Mouse (Mus musculus): Measurements from ENCODE around the gene Cd46. TPM values are rescaled to one million over a fixed set of nuclear protein-coding genes. Genes with fewer than 3 reads are reported as not detected.

Gene Cd46
- polyA plus RNA-seq, 1 experiment, result 0.06 TPM

DNA sequence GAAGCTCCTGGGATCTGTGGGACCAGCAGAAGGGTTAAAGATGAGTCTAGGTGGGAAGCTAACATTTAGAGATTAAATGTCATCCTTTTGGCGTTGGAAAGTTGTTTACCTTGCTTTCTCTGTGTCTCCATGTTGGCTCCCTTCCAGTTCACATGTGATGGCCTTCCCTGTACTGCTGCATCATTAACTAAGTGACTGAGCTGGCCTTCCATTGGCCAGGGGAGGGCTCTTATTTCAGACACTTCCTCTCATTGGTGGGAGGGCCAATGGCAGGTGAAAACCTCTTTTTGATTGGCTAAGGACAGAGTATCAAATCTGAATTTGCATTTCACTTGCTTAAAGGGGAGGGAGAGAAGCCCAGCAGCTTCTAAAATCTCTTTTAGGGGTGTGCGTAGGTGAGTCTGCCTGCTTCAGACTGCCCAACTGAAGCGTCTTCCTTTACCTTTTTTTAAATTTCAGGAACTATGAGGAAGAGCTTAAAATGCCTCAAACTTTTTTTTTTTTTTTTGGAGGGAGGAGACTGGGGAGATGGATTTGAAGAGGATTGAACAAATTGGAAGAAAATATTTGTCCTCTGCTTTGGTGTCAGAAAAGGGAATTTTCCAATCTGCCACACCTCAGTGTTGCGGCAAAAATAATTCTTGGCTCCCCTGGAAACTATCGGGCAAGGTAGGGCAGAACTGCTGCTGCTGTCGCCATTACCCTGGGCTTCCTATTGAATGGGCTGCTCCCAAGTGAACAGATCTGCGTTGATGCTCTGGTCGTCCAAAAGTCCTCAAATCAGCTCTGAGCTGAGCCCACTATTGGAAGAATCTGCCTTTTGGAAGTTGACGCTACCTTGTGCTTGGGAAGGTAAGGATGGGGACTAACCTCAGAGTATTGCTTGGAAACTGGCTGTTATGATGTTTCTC is 73.7 kb downstream of the Cd46 start:
- Histone ChIP-seq H3K27me3 (ENCODE audit: control insufficient read depth, insufficient read depth, insufficient read length) (no peaks in the 10 kb centered on the region), H3ac (ENCODE audit: control insufficient read depth, insufficient read length, low read depth) (no peak overlapping the region), H3K4me3 (ENCODE audit: insufficient read depth, poor library complexity, severe bottlenecking) (no peak overlapping the region), H3K79me2 (ENCODE audit: control insufficient read depth, insufficient read depth) (no peaks in the 10 kb centered on the region), H3K36me3 (ENCODE audit: control insufficient read depth, insufficient read depth) (peaks cover 2% of the 10 kb centered on the region), H3K79me3 (ENCODE audit: low read depth) (no peaks in the 10 kb centered on the region)
- TF ChIP-seq MAX (IDR thresholded peaks at IDR 0.05) (no peak), MYOG (IDR thresholded peaks at IDR 0.05; ENCODE audit: control insufficient read depth, extremely low read depth, insufficient read length) (no peak), MYOD1 (IDR thresholded peaks at IDR 0.05; ENCODE audit: control insufficient read depth, insufficient read length, low read depth) (no peak), USF1 (IDR thresholded peaks at IDR 0.05; ENCODE audit: low read depth) (no peak), FOSL1 (IDR thresholded peaks at IDR 0.05; ENCODE audit: insufficient read depth, low read length, poor library complexity, severe bottlenecking) (no peak), CEBPB (IDR thresholded peaks at IDR 0.05; ENCODE audit: low read depth) (no peak), CTCF (IDR thresholded peaks at IDR 0.05; ENCODE audit: control insufficient read depth, insufficient read depth, insufficient read length) (no peak)

DNA sequence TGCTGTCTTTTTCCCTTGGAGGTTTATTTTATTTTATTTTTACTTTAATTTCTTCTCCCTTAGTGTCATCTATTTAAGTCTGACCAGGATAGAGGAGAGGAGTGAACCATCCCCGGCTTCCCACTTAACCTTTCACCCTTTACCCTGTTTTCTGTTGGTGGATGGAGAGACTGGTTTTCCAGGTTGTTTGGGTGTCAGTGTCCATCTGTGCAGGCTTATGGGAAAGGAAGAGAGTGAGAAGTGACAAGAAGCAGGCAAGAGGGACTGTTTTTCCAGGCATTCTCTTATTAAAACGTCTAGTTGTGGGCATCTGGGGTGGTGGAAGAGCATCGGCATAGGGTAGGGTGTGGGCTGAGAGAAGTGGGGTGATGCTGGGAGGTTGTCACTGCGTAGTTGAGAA is 74.4 kb downstream of the Cd46 start:
- no peak overlapping the region for H3K4me3 ChIP-seq (ENCODE audit: insufficient read depth, poor library complexity, severe bottlenecking)
- no peak overlapping the region for H3ac ChIP-seq (ENCODE audit: control insufficient read depth, insufficient read length, low read depth)

DNA sequence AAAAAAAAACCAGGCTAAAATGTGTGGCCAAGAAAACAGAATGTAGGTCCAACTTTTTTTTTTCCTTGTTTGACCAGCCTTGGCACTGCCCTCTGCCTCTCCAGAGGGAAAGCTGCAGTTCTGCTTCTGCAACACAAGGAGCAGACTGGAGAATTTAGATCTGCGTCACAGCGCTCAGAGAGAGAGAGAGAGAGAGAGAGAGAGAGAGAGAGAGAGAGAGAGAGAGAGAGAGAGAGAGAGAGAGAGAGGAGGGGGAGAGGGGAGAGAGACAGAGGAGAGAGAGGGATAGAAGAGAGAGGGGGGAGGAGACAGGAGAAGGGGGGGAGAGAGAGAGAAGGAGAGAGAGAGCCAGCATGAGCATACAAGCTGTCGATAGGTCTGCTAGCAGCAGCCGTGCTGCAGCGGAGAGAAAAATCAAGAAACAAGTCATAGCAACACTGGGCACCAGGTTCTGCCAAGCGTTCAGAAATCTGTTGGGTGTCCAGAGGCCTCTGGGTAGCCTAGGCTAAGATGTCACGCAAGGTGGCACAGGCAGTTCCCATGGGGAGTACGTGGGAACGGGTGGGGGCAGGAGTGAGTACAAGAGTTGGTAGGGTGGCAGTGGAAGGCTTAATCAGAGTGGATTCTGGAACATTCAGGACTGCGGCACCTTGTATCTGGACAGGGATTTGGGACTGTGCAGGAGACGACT is 75.1 kb downstream of the Cd46 start:
- Histone ChIP-seq H3K79me3 (ENCODE audit: low read depth) (no peaks in the 10 kb centered on the region), H3ac (ENCODE audit: control insufficient read depth, insufficient read length, low read depth) (no peak overlapping the region), H3K36me3 (ENCODE audit: control insufficient read depth, insufficient read depth) (no peaks in the 10 kb centered on the region), H3K4me3 (ENCODE audit: insufficient read depth, poor library complexity, severe bottlenecking) (no peak overlapping the region), H3K27me3 (ENCODE audit: control insufficient read depth, insufficient read depth, insufficient read length) (no peaks in the 10 kb centered on the region), H3K79me2 (ENCODE audit: control insufficient read depth, insufficient read depth) (no peaks in the 10 kb centered on the region)
- no peak for TF ChIP-seq MAX (IDR thresholded peaks at IDR 0.05)
- no peak for TF ChIP-seq FOSL1 (IDR thresholded peaks at IDR 0.05; ENCODE audit: insufficient read depth, low read length, poor library complexity, severe bottlenecking)
- TF ChIP-seq USF1 (IDR thresholded peaks at IDR 0.05; ENCODE audit: low read depth), result no peak
- TF ChIP-seq MYOD1 (IDR thresholded peaks at IDR 0.05; ENCODE audit: control insufficient read depth, insufficient read length, low read depth), result no peak
- no peak for TF ChIP-seq MYOG (IDR thresholded peaks at IDR 0.05; ENCODE audit: control insufficient read depth, extremely low read depth, insufficient read length)
- TF ChIP-seq CTCF (IDR thresholded peaks at IDR 0.05; ENCODE audit: control insufficient read depth, insufficient read depth, insufficient read length), result no peak
- TF ChIP-seq CEBPB (IDR thresholded peaks at IDR 0.05; ENCODE audit: low read depth), result no peak

More for the DNA sequence above, 74.4 kb downstream of the Cd46 start:
- no peaks in the 10 kb centered on the region for H3K79me3 ChIP-seq (ENCODE audit: low read depth)
- no peak for TF ChIP-seq CTCF (IDR thresholded peaks at IDR 0.05; ENCODE audit: control insufficient read depth, insufficient read depth, insufficient read length)
- TF ChIP-seq MAX (IDR thresholded peaks at IDR 0.05), result no peak
- no peak for TF ChIP-seq MYOD1 (IDR thresholded peaks at IDR 0.05; ENCODE audit: control insufficient read depth, insufficient read length, low read depth)
- TF ChIP-seq MYOG (IDR thresholded peaks at IDR 0.05; ENCODE audit: control insufficient read depth, extremely low read depth, insufficient read length), result no peak
- no peak for TF ChIP-seq USF1 (IDR thresholded peaks at IDR 0.05; ENCODE audit: low read depth)
- no peak for TF ChIP-seq FOSL1 (IDR thresholded peaks at IDR 0.05; ENCODE audit: insufficient read depth, low read length, poor library complexity, severe bottlenecking)
- no peak for TF ChIP-seq CEBPB (IDR thresholded peaks at IDR 0.05; ENCODE audit: low read depth)
- H3K27me3 ChIP-seq (ENCODE audit: control insufficient read depth, insufficient read depth, insufficient read length), result no peaks in the 10 kb centered on the region
- no peaks in the 10 kb centered on the region for H3K79me2 ChIP-seq (ENCODE audit: control insufficient read depth, insufficient read depth)
- no peaks in the 10 kb centered on the region for H3K36me3 ChIP-seq (ENCODE audit: control insufficient read depth, insufficient read depth)

DNA sequence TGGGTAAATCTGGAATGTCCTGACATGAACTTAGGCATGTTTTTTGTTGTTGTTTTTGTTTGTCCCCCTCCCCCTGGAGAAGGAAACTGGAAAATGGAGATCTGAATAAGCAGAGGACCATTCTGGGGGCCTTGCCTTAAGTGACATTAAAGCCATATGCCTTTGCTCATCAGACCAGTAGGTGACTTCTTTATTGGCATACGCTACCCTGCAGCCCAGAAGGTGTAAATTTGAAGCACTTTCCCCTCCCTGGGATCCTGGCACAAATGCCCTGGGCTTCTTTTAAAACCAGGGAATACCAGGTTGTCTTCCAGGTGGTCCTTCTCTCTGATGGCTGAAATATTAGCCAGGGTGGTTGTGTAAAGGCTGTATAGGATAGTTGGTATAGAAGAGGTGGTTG is 76.8 kb downstream of the Cd46 start:
- Histone ChIP-seq H3K79me2 (ENCODE audit: control insufficient read depth, insufficient read depth) (no peaks in the 10 kb centered on the region), H3K79me3 (ENCODE audit: low read depth) (no peaks in the 10 kb centered on the region)
- TF ChIP-seq MYOG (IDR thresholded peaks at IDR 0.05; ENCODE audit: control insufficient read depth, extremely low read depth, insufficient read length) (no peak), CTCF (IDR thresholded peaks at IDR 0.05; ENCODE audit: control insufficient read depth, insufficient read depth, insufficient read length) (no peak), USF1 (IDR thresholded peaks at IDR 0.05; ENCODE audit: low read depth) (no peak), FOSL1 (IDR thresholded peaks at IDR 0.05; ENCODE audit: insufficient read depth, low read length, poor library complexity, severe bottlenecking) (no peak), MAX (IDR thresholded peaks at IDR 0.05) (no peak), MYOD1 (IDR thresholded peaks at IDR 0.05; ENCODE audit: control insufficient read depth, insufficient read length, low read depth) (no peak), CEBPB (IDR thresholded peaks at IDR 0.05; ENCODE audit: low read depth) (no peak)

DNA sequence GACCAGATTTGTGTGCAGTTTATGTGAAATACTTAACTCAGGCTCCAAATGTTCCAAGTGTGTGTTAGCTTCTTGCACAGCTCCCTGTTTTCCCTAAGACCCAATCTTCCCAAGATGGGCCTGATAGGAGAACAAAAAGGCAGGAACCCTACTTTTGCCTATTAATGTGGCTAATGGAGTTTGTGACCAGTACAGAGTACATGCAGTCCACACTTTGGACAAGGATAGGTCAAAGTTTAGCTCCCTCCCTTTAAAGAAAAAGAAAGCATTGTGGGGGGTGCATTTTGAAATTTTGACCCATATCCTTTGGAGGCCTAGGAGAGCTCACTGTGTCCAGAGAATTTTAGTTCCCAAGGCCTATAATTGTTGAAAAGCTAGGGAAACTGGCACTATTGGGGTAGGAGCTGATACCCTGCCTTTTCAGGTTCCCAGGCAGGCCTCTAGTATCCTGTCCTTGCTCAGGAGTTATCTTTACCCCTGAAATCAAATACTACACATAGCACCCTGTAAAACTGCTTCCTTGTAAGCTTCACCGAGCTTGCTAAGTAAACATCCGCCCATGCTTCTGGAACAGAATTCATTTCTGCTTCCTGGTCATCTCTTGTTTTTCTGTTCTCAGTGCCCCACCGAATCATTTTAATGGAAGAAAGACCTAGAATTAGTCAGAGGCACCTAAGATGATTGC is 77.7 kb downstream of the Cd46 start:
- Histone ChIP-seq H3K79me3 (ENCODE audit: low read depth) (no peaks in the 10 kb centered on the region), H3K4me3 (ENCODE audit: insufficient read depth, poor library complexity, severe bottlenecking) (no peak overlapping the region), H3K36me3 (ENCODE audit: control insufficient read depth, insufficient read depth) (no peaks in the 10 kb centered on the region), H3K27me3 (ENCODE audit: control insufficient read depth, insufficient read depth, insufficient read length) (no peaks in the 10 kb centered on the region), H3K79me2 (ENCODE audit: control insufficient read depth, insufficient read depth) (no peaks in the 10 kb centered on the region), H3ac (ENCODE audit: control insufficient read depth, insufficient read length, low read depth) (no peak overlapping the region)
- no peak for TF ChIP-seq FOSL1 (IDR thresholded peaks at IDR 0.05; ENCODE audit: insufficient read depth, low read length, poor library complexity, severe bottlenecking)
- no peak for TF ChIP-seq USF1 (IDR thresholded peaks at IDR 0.05; ENCODE audit: low read depth)
- no peak for TF ChIP-seq MAX (IDR thresholded peaks at IDR 0.05)
- no peak for TF ChIP-seq CEBPB (IDR thresholded peaks at IDR 0.05; ENCODE audit: low read depth)
- TF ChIP-seq MYOG (IDR thresholded peaks at IDR 0.05; ENCODE audit: control insufficient read depth, extremely low read depth, insufficient read length), result no peak
- TF ChIP-seq CTCF (IDR thresholded peaks at IDR 0.05; ENCODE audit: control insufficient read depth, insufficient read depth, insufficient read length), result no peak
- TF ChIP-seq MYOD1 (IDR thresholded peaks at IDR 0.05; ENCODE audit: control insufficient read depth, insufficient read length, low read depth), result no peak

More for the DNA sequence above, 76.8 kb downstream of the Cd46 start:
- no peak overlapping the region for H3ac ChIP-seq (ENCODE audit: control insufficient read depth, insufficient read length, low read depth)
- H3K4me3 ChIP-seq (ENCODE audit: insufficient read depth, poor library complexity, severe bottlenecking), result no peak overlapping the region
- H3K27me3 ChIP-seq (ENCODE audit: control insufficient read depth, insufficient read depth, insufficient read length), result no peaks in the 10 kb centered on the region
- H3K36me3 ChIP-seq (ENCODE audit: control insufficient read depth, insufficient read depth), result no peaks in the 10 kb centered on the region

Measured in C2C12 (cell line).